Mouse (Mus musculus) urinary bladder, postnatal 4 days (tissue): ENCODE results near the gene Vrk2.

Source experiments
- DNase-seq, 2 experiments: peaks; one replicate each; pipeline ENCODE4 v3.0.0; 2021 to 2022; ENCODE audit warnings: low spot score in 2 of 2

Gene Vrk2

GRCm38 (mm10) chr11:26593061-26594059 is at the start of gene Vrk2, which contains the start of gene Gm6899:
Gene Vrk2, minus strand, starts transcription at chr11:26593999.
Gene Gm6899, plus strand, starts transcription at chr11:26593241.
- DNase-seq: peak; percentile 80 to 81

- no peak for DNase-seq
These were observed 48.3 kb upstream of the Vrk2 start for GRCm38 (mm10) chr11:26642141-26642540.

GRCm38 (mm10) chr11:26640314-26640785 is 46.6 kb upstream of the Vrk2 start:
- DNase-seq: no peak

GRCm38 (mm10) chr11:26636239-26636638 is 42.4 kb upstream of the Vrk2 start:
- DNase-seq: no peak

- no peak for DNase-seq
These were observed 28.9 kb upstream of the Vrk2 start for GRCm38 (mm10) chr11:26622727-26623126.

- DNase-seq: no peak
These were observed 24.9 kb upstream of the Vrk2 start for GRCm38 (mm10) chr11:26618475-26619223.

- no peak for DNase-seq
These were observed 15.0 kb upstream of the Vrk2 start for GRCm38 (mm10) chr11:26608795-26609194.

- no peak for DNase-seq
These were observed 10.4 kb upstream of the Vrk2 start for GRCm38 (mm10) chr11:26604061-26604655.

GRCm38 (mm10) chr11:26601571-26602175 is 7.9 kb upstream of the Vrk2 start:
- DNase-seq: no peak

GRCm38 (mm10) chr11:26600692-26601091 is 6.9 kb upstream of the Vrk2 start:
- DNase-seq: no peak

- no peak for DNase-seq
These were observed 5.1 kb upstream of the Vrk2 start for GRCm38 (mm10) chr11:26598876-26599275.

GRCm38 (mm10) chr11:26597761-26598160 is 4.0 kb upstream of the Vrk2 start:
- DNase-seq: no peak

GRCm38 (mm10) chr11:26597145-26597544 is 3.3 kb upstream of the Vrk2 start:
- DNase-seq: no peak

- no peak for DNase-seq
These were observed 2.4 kb upstream of the Vrk2 start for GRCm38 (mm10) chr11:26596186-26596585.

- no peak for DNase-seq
These were observed 688 bp upstream of the Vrk2 start for GRCm38 (mm10) chr11:26594487-26594886.

- DNase-seq: no peak
These were observed 1.3 kb downstream of the Vrk2 start for GRCm38 (mm10) chr11:26592395-26593053.

- DNase-seq: no peak
These were observed 6.6 kb downstream of the Vrk2 start for GRCm38 (mm10) chr11:26587184-26587524.

- DNase-seq: no peak
These were observed 7.2 kb downstream of the Vrk2 start for GRCm38 (mm10) chr11:26586367-26587183.

GRCm38 (mm10) chr11:26585409-26586366 is 8.1 kb downstream of the Vrk2 start:
- DNase-seq: no peak
